Mouse (Mus musculus): ENCODE measurements around the gene Npnt. TPM values are rescaled to one million over a fixed set of nuclear protein-coding genes. Genes with fewer than 3 reads are reported as not detected.

The Npnt gene
- polyA plus RNA-seq, 1 experiment from 2014 or later, result 11.3 TPM

DNA sequence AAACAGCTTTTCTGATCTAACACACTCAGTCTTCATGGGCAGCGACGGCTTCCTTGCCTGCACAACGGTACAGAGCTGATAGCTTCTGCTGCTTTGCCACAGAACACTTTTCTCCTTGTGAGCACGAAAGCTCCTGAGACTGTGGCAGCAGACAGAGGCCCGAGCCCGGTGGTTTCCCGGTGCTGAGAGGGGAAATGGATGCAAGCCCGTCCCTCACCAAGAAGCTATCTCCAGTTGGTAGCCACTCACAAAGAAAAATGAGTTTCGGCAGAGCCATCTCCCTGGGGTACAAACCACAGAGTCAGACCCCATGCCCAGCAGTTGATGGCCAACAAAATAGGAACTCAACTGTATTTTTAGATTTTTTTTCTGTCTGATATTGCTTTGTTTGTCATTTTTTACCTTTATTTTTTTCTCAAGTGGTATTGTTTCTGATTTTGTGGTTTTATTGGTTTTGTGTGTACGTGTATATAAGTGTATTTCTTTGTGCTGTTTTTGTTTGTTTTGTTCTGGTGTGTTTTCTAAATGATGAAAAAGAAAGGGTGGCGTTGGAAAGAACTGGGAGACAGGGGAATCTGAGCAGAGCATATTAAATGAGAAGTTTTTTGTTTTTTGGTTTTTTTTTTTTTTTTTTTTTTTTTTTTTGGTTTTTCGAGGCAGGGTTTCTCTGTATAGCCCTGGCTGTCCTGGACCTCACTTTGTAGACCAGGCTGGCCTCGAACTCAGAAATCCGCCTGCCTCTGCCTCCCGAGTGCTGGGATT is 111.3 kb downstream of the Npnt start:
- Histone ChIP-seq H3K4me2 (ENCODE audit: low read depth, severe bottlenecking) (no peak overlapping the region), H3K9me3 (ENCODE audit: control insufficient read depth, low read length) (no peaks in the 10 kb centered on the region), H3K27me3 (ENCODE audit: control insufficient read depth, insufficient read depth, low read length) (no peaks in the 10 kb centered on the region), H3K9ac (ENCODE audit: low read length) (no peak overlapping the region), H3K36me3 (ENCODE audit: control insufficient read depth, insufficient read depth, low read length) (peaks cover 4% of the 10 kb centered on the region), H3K27ac (replicated peaks; ENCODE audit: low read depth, low read length) (no peak overlapping the region), H3K4me1 (ENCODE audit: control insufficient read depth, insufficient read depth, low read length) (no peaks in the 10 kb centered on the region), H3K4me3 (ENCODE audit: low read depth, low read length) (no peak overlapping the region)
- WGBS, result 92% methylated on average over 14 of the region's 15 CpGs
- DNase-seq (ENCODE audit: low spot score), result no peak
- ATAC-seq (ENCODE audit: insufficient number of reproducible peaks, low FRiP score, low TSS enrichment, low read depth), result no peak

DNA sequence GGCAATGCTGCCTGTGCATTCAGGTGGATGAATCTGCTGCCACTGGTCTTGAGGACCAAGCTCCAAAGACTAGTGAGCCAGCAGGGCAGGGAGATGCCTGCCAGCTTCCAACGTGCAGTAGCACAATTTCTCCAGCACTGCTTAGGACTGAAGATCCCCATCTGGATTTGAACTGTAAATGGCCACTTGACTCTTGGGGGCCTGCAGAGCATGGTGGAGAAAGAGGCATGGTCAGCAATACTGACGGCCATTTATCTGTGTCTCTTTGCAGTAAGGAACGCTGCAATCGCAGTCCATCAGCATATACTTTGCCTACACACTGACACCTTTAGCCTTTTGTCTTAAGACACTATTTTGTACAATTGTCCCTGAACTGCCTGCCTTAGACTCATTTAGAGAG is 113.0 kb downstream of the Npnt start:
- no peak overlapping the region for H3K4me2 ChIP-seq (ENCODE audit: low read depth, severe bottlenecking)
- WGBS, result 94% methylated on average over 4 of the region's 4 CpGs
- DNase-seq (ENCODE audit: low spot score) (no peak), ATAC-seq (ENCODE audit: insufficient number of reproducible peaks, low FRiP score, low TSS enrichment, low read depth) (no peak)
- H3K9ac ChIP-seq (ENCODE audit: low read length), result no peak overlapping the region
- H3K36me3 ChIP-seq (ENCODE audit: control insufficient read depth, insufficient read depth, low read length), result peaks cover 4% of the 10 kb centered on the region
- no peaks in the 10 kb centered on the region for H3K27me3 ChIP-seq (ENCODE audit: control insufficient read depth, insufficient read depth, low read length)
- H3K4me3 ChIP-seq (ENCODE audit: low read depth, low read length), result no peak overlapping the region
- H3K9me3 ChIP-seq (ENCODE audit: control insufficient read depth, low read length), result no peaks in the 10 kb centered on the region
- H3K27ac ChIP-seq (replicated peaks; ENCODE audit: low read depth, low read length), result no peak overlapping the region
- H3K4me1 ChIP-seq (ENCODE audit: control insufficient read depth, insufficient read depth, low read length), result no peaks in the 10 kb centered on the region

DNA sequence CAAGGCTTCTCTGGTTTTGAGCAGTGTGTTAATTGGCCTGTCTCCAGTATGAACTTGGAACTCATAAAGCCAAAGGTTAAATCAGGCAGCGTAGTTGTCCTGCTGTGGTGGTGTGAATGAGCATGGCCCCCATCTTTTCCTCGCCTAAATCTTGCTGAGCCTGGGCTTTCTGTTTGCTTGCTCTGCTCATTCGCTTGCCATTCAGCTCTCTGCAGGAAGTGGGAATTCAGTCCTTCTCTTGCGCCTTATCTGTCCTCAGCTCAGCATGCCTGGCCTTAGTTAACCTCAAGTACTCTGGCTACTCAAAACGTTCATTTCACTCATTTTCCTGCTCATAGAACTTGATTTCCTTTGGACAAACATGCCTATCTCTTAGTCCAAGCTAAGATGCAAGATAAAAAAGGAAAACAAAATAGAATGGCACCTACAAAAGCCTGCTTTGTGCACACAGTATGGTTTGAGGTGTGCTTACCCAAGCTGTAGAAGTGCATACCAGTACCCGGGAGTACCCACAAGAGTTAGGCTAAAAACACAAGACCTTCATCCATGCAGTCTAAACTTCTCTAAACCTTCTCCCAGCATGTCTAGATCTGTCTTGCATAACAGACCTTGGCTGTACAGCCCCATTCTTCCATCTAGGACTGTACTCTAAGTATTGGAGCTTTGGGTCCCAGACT is 114.8 kb downstream of the Npnt start:
- H3K4me1 ChIP-seq (ENCODE audit: control insufficient read depth, insufficient read depth, low read length), result no peaks in the 10 kb centered on the region
- H3K4me3 ChIP-seq (ENCODE audit: low read depth, low read length), result no peak overlapping the region
- peaks cover 4% of the 10 kb centered on the region for H3K36me3 ChIP-seq (ENCODE audit: control insufficient read depth, insufficient read depth, low read length)

More for the DNA sequence above, 114.8 kb downstream of the Npnt start:
- Histone ChIP-seq H3K27me3 (ENCODE audit: control insufficient read depth, insufficient read depth, low read length) (no peaks in the 10 kb centered on the region), H3K9ac (ENCODE audit: low read length) (no peak overlapping the region), H3K4me2 (ENCODE audit: low read depth, severe bottlenecking) (no peak overlapping the region), H3K9me3 (ENCODE audit: control insufficient read depth, low read length) (no peaks in the 10 kb centered on the region), H3K27ac (replicated peaks; ENCODE audit: low read depth, low read length) (no peak overlapping the region)
- ATAC-seq (ENCODE audit: insufficient number of reproducible peaks, low FRiP score, low TSS enrichment, low read depth) (no peak), DNase-seq (ENCODE audit: low spot score) (no peak)
- WGBS, result 89% methylated on average over 6 of the region's 6 CpGs

Other genes with a start within 250 kb of the Npnt start
- 23.0 and 25.3 TPM in 2 replicates for gene Ints12, start 141.5 kb upstream of the Npnt start, polyA plus RNA-seq (2014; fragmentation: Nextera tagmentation; extraction: Ambion mirVana)
- 10.9 and 12.1 TPM in 2 replicates for gene Gstcd, start 141.7 kb upstream of the Npnt start, polyA plus RNA-seq (2014; fragmentation: Nextera tagmentation; extraction: Ambion mirVana)